Mouse (Mus musculus): ENCODE measurements around the gene Nt5c3b. TPM values are rescaled to one million over a fixed set of nuclear protein-coding genes. Genes with fewer than 3 reads are reported as not detected.

Gene Nt5c3b
- polyA plus RNA-seq, 1 experiment from 2014 or later, result 122 TPM

DNA sequence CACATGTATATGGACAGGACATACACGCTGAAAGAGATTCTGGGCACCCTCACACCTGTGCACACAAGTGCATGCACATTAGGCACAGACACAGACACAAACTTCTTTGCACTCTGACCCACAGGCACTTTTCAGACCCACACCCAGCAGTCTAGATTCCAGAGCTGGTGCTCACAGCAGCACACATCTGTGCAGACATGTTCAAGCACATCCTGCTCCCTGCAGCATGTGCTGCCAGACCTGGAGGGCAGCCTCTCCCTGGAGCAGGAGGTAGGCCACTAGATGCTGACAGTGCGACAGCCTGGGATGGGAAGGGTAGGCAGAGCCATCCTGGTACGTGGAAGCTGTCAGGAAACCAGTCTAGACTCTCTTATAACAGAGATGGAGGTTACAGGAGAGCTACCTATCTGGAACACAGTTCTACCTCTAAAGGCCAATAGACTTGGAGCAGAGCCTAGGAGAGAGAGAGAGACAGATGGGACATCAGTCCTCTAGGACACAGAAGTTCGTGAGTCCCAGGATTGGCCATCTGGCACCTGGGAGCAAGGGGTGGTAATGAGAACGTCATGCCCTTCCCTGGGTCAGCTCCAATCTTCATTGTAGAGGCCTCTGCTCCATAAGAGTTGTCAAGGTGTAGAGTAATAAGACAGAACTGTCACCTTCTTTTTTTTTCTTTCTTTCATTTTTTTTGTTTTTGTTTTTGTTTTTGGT lies 34.5 kb downstream of the Nt5c3b start:
- H3K36me3 ChIP-seq (ENCODE audit: control insufficient read depth, insufficient read depth, low read length), result peaks cover 3% of the 10 kb centered on the region; the same call in 1 of the 2 replicates
- WGBS, result 76% methylated on average over 5 of the region's 5 CpGs
- H3K27ac ChIP-seq (ENCODE audit: low read length), result no peak overlapping the region
- no peak overlapping the region for H3K4me3 ChIP-seq (ENCODE audit: low read depth, low read length)
- H3K27me3 ChIP-seq (ENCODE audit: control insufficient read depth, insufficient read depth, low read depth, low read length), result no peaks in the 10 kb centered on the region
- H3K9me3 ChIP-seq (replicated peaks; ENCODE audit: control insufficient read depth, low read length, poor library complexity, severe bottlenecking), result no peaks in the 10 kb centered on the region
- peaks cover under 1% of the 10 kb centered on the region; the same call in 1 of the 2 replicates for H3K4me1 ChIP-seq (ENCODE audit: control insufficient read depth, insufficient read depth, low read length)
- H3K9ac ChIP-seq (ENCODE audit: low read depth, low read length), result no peak overlapping the region
- ATAC-seq, result no peak
- H3K4me2 ChIP-seq (ENCODE audit: low read length), result no peak overlapping the region

DNA sequence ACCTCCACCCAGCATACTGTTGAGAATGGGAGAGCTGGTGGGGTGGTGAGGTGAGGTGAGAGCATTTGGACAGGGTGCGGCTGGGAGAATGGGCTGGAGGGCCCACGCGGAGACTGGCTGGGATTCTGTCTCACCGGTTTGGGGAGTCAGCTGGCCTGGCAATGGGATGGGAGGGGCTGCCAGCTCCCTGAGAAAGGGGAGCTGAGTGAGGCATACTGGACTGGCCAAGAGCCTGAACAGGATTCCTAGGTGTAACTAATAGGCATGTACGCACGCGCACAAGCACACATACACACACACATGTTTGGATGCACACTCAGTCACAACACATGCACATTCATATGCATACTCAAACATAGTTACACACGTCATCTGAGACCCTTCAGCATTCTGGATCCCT lies 35.3 kb downstream of the Nt5c3b start:
- no peak overlapping the region for H3K4me3 ChIP-seq (ENCODE audit: low read depth, low read length)
- H3K9me3 ChIP-seq (replicated peaks; ENCODE audit: control insufficient read depth, low read length, poor library complexity, severe bottlenecking), result no peaks in the 10 kb centered on the region
- ATAC-seq, result no peak
- WGBS, result 92% methylated on average over 8 of the region's 8 CpGs
- peaks cover 3% of the 10 kb centered on the region; the same call in 1 of the 2 replicates for H3K36me3 ChIP-seq (ENCODE audit: control insufficient read depth, insufficient read depth, low read length)
- no peaks in the 10 kb centered on the region for H3K27me3 ChIP-seq (ENCODE audit: control insufficient read depth, insufficient read depth, low read depth, low read length)
- H3K4me1 ChIP-seq (ENCODE audit: control insufficient read depth, insufficient read depth, low read length), result no peaks in the 10 kb centered on the region
- H3K4me2 ChIP-seq (ENCODE audit: low read length), result no peak overlapping the region
- no peak overlapping the region for H3K9ac ChIP-seq (ENCODE audit: low read depth, low read length)
- no peak overlapping the region for H3K27ac ChIP-seq (ENCODE audit: low read length)

DNA sequence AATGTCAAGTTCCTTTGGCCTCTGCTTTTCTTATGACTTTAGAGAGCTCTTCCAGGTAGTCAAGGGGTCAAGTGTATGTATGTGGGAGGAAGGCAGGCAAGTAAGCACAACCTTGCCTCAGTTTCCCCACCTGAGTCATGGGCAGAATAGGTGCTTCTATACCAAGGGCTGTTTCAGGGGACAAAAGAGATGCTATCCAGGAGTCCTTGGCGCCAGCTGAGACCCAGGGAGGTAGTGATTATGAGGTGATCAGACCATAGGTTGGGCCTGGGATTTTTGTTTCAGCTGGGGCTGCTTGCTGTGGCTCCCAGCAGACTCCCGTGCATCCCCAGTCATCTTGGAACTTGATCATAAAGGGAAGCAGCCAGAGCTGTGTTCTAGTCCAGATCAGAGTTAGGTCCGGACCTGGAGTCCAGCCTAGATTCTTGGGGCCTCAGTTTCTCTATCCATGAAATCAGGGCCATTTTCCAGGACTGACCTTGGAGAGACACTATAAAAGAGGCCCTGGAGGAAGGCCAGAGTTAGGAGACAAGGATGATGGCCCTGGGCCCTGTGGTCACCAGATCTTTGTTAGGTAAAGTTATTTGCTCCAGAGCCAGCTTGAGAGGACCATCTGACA lies 37.0 kb downstream of the Nt5c3b start:
- no peaks in the 10 kb centered on the region for H3K9me3 ChIP-seq (replicated peaks; ENCODE audit: control insufficient read depth, low read length, poor library complexity, severe bottlenecking)
- H3K27ac ChIP-seq (ENCODE audit: low read length), result no peak overlapping the region
- H3K9ac ChIP-seq (ENCODE audit: low read depth, low read length), result no peak overlapping the region
- H3K27me3 ChIP-seq (ENCODE audit: control insufficient read depth, insufficient read depth, low read depth, low read length), result no peaks in the 10 kb centered on the region
- H3K4me2 ChIP-seq (ENCODE audit: low read length), result no peak overlapping the region
- H3K4me1 ChIP-seq (ENCODE audit: control insufficient read depth, insufficient read depth, low read length), result no peaks in the 10 kb centered on the region
- WGBS, result 90% methylated on average over 3 of the region's 3 CpGs
- no peaks in the 10 kb centered on the region for H3K36me3 ChIP-seq (ENCODE audit: control insufficient read depth, insufficient read depth, low read length)
- H3K4me3 ChIP-seq (ENCODE audit: low read depth, low read length), result no peak overlapping the region
- no peak for ATAC-seq

DNA sequence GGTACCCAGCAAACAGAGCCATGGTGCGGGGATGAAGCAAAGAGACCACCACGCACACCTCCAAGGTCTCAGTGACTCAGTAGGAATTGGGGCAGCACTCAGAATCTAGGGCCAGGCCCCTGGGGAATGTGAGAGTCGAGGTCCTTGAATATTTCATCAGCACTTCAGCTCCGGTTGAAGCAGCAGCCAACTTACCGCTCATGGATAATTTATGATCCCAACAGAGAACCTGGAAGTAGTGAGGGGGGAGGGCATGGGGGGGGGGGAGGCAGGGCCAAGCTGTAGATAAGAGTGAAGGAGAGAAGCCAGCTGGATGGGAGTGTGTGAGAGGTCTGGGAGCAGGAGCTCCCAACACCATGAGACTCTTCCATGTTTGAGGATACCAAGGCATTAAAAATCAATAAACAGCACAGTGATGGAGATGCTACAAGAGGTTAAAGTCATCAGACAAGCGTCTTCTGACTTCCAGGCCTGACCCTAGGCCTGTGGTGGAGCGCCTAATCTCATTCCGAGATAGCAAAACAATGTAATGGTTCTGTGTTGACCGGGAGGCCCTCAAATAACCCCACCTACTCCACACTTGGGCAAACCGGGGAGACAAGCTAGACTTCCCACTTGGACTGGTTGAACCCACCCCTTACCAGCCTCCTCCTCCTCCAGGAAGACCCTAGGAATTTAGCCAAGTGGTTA lies 38.0 kb downstream of the Nt5c3b start:
- Histone ChIP-seq H3K4me2 (ENCODE audit: low read length) (no peak overlapping the region), H3K9ac (ENCODE audit: low read depth, low read length) (no peak overlapping the region), H3K36me3 (ENCODE audit: control insufficient read depth, insufficient read depth, low read length) (no peaks in the 10 kb centered on the region), H3K4me3 (ENCODE audit: low read depth, low read length) (no peak overlapping the region), H3K27me3 (ENCODE audit: control insufficient read depth, insufficient read depth, low read depth, low read length) (no peaks in the 10 kb centered on the region), H3K4me1 (ENCODE audit: control insufficient read depth, insufficient read depth, low read length) (no peaks in the 10 kb centered on the region), H3K9me3 (replicated peaks; ENCODE audit: control insufficient read depth, low read length, poor library complexity, severe bottlenecking) (no peaks in the 10 kb centered on the region), H3K27ac (ENCODE audit: low read length) (no peak overlapping the region)
- no peak for ATAC-seq
- WGBS, result 70% methylated on average over 10 of the region's 10 CpGs

GRCm38 (mm10) chr11:100402682-100403081 lies 38.9 kb downstream of the Nt5c3b start:
- H3K4me2 ChIP-seq (ENCODE audit: low read length), result no peak overlapping the region
- H3K36me3 ChIP-seq (ENCODE audit: control insufficient read depth, insufficient read depth, low read length), result no peaks in the 10 kb centered on the region
- H3K27me3 ChIP-seq (ENCODE audit: control insufficient read depth, insufficient read depth, low read depth, low read length), result no peaks in the 10 kb centered on the region
- WGBS, result 85% methylated on average over 2 of the region's 2 CpGs
- no peak for ATAC-seq
- no peak overlapping the region for H3K4me3 ChIP-seq (ENCODE audit: low read depth, low read length)
- no peak overlapping the region for H3K27ac ChIP-seq (ENCODE audit: low read length)
- H3K4me1 ChIP-seq (ENCODE audit: control insufficient read depth, insufficient read depth, low read length), result no peaks in the 10 kb centered on the region
- H3K9ac ChIP-seq (ENCODE audit: low read depth, low read length), result no peak overlapping the region
- H3K9me3 ChIP-seq (replicated peaks; ENCODE audit: control insufficient read depth, low read length, poor library complexity, severe bottlenecking), result no peaks in the 10 kb centered on the region

DNA sequence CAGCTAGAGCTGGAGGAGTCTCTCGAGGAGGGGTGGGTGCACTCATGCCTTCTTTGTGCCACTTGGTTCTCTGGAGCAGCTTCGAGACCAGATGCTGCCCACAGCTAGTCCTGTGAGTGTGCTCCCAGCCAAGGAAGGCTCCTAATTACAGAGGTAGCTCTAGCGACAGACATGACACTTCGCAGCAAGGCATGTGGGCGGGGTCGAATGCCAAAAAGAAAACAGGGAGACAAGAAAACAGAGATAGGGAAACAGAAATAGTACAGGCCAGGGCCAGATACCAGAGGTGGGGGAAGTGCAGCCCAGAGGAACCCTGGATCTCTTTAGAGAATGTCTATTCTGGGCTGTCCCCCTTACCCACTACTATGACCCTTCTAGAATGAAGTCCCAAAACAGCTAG lies 39.4 kb downstream of the Nt5c3b start:
- no peak for ATAC-seq
- no peak overlapping the region for H3K4me2 ChIP-seq (ENCODE audit: low read length)
- H3K4me1 ChIP-seq (ENCODE audit: control insufficient read depth, insufficient read depth, low read length), result no peaks in the 10 kb centered on the region
- no peaks in the 10 kb centered on the region for H3K9me3 ChIP-seq (replicated peaks; ENCODE audit: control insufficient read depth, low read length, poor library complexity, severe bottlenecking)
- 62% methylated on average over 6 of the region's 6 CpGs for WGBS
- H3K4me3 ChIP-seq (ENCODE audit: low read depth, low read length), result no peak overlapping the region
- no peak overlapping the region for H3K9ac ChIP-seq (ENCODE audit: low read depth, low read length)
- H3K36me3 ChIP-seq (ENCODE audit: control insufficient read depth, insufficient read depth, low read length), result no peaks in the 10 kb centered on the region
- H3K27ac ChIP-seq (ENCODE audit: low read length), result no peak overlapping the region
- no peaks in the 10 kb centered on the region for H3K27me3 ChIP-seq (ENCODE audit: control insufficient read depth, insufficient read depth, low read depth, low read length)

GRCm38 (mm10) chr11:100400842-100401241 lies 40.8 kb downstream of the Nt5c3b start:
- WGBS, result 87% methylated on average over 6 of the region's 6 CpGs
- no peak overlapping the region for H3K27ac ChIP-seq (ENCODE audit: low read length)
- peaks cover 8% of the 10 kb centered on the region for H3K4me1 ChIP-seq (ENCODE audit: control insufficient read depth, insufficient read depth, low read length)
- no peak overlapping the region for H3K9ac ChIP-seq (ENCODE audit: low read depth, low read length)
- no peaks in the 10 kb centered on the region for H3K9me3 ChIP-seq (replicated peaks; ENCODE audit: control insufficient read depth, low read length, poor library complexity, severe bottlenecking)
- H3K4me3 ChIP-seq (ENCODE audit: low read depth, low read length), result no peak overlapping the region
- no peaks in the 10 kb centered on the region for H3K27me3 ChIP-seq (ENCODE audit: control insufficient read depth, insufficient read depth, low read depth, low read length)
- H3K4me2 ChIP-seq (ENCODE audit: low read length), result no peak overlapping the region
- ATAC-seq, result no peak
- no peaks in the 10 kb centered on the region for H3K36me3 ChIP-seq (ENCODE audit: control insufficient read depth, insufficient read depth, low read length)

DNA sequence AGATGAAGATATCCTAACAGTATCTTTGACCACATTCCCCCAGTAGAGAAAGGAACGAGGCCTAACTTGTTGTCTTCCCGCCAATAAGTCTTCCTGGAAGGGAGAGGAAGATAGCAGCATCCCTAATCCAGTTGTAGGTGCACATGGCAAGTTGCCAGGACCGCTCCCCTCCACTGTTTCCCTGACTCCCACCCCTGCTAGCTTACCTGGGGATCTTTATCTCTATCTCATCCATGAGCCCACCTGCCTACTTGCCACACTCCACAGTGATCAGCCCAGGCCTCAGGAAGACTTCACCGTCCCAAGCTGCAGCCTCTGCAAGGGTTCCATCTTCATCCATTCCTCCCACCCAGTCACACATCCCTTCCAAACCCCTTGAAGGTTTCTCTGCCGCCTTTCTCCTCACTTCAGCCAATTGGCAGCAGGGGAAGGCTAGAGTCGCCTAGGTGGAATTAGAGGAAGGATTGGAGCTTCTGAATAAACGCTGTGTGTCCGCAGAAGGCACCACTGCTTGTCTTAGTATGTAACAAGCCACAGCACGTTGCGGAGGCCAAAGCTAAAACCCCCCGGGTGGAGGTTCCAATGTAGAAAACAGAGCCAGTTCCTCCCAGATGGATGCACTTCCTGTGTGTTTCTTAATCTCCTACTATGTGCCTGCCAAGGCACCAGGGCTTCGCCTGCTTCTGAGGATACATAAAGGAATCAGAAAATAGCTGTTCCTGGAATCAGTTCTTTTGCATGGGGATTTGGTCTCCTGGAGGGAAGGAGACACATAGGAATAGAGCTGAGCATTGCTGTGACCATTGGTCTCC lies 41.7 kb downstream of the Nt5c3b start:
- no peaks in the 10 kb centered on the region for H3K36me3 ChIP-seq (ENCODE audit: control insufficient read depth, insufficient read depth, low read length)
- no peaks in the 10 kb centered on the region for H3K27me3 ChIP-seq (ENCODE audit: control insufficient read depth, insufficient read depth, low read depth, low read length)
- H3K4me2 ChIP-seq (ENCODE audit: low read length), result no peak overlapping the region
- H3K4me3 ChIP-seq (ENCODE audit: low read depth, low read length), result no peak overlapping the region
- whole genome bisulfite sequencing, result 78% methylated on average over 12 of the region's 12 CpGs
- no peak overlapping the region for H3K9ac ChIP-seq (ENCODE audit: low read depth, low read length)
- ATAC-seq, result no peak
- peaks cover 17% of the 10 kb centered on the region for H3K4me1 ChIP-seq (ENCODE audit: control insufficient read depth, insufficient read depth, low read length)
- H3K27ac ChIP-seq (ENCODE audit: low read length), result no peak overlapping the region
- no peaks in the 10 kb centered on the region for H3K9me3 ChIP-seq (replicated peaks; ENCODE audit: control insufficient read depth, low read length, poor library complexity, severe bottlenecking)
